Mouse (Mus musculus) Patski (cell line): ENCODE data around the gene Grxcr1. TPM values are rescaled to one million over a fixed set of nuclear protein-coding genes. Genes with fewer than 3 reads are reported as not detected.

Experiments
- ATAC-seq: fragments of 100-300 bp; one replicate; pipeline ENCODE4 v1.8.0; 2021
- CTCF ChIA-PET: fragments of 350-600 bp; sonication (Branson Sonifier 250); formaldehyde crosslinking; loops from one replicate; lab custom pipeline; 2022; ENCODE audit warnings: inconsistent platforms; lab: Charles Lee
- POLR2A ChIA-PET: fragments of 350-600 bp; sonication (Branson Sonifier 250); formaldehyde crosslinking; loops from one replicate; lab custom pipeline; 2022; ENCODE audit warnings: antibody characterized with exemption, inconsistent platforms; lab: Charles Lee
- DNase-seq: peaks from one replicate; pipeline ENCODE4 v3.0.0-alpha.2; 2011; ENCODE audit warnings: low read depth, low spot score
- H3K27me3 ChIP-seq: fragments of 371-371 bp; one replicate; pipeline ENCODE4 v1.5.1; 2021
- CTCF ChIP-seq: fragments of 100-300 bp; IDR thresholded peaks from one replicate; pipeline ENCODE4 v1.5.1; 2021
- in situ Hi-C: fragments of 300-500 bp; cut with MboI; formaldehyde crosslinking; loops from 3 replicates; pipeline ENCODE4 v1.11.1; 2018; ENCODE audit warnings: low pct_unique_long_range_greater_than_20kb, mixed read lengths
- polyA plus RNA-seq: library from polyadenylated mRNA; unstranded; gene quantifications from one replicate; pipeline ENCODE4 v1.2.3, GENCODE M21; 2021

Grxcr1 gene
- polyA plus RNA-seq, 1 experiment from 2014 or later: not detected

GRCm38 (mm10) chr5:68026658-68027422 is 4.8 kb upstream of the Grxcr1 start:
- in situ Hi-C loops: no loop called here
- CTCF ChIA-PET: no interaction called here
- H3K27me3 ChIP-seq: peaks cover 3% of the 10 kb centered on the region
- POLR2A ChIA-PET: no interaction called here
- no peak for TF ChIP-seq CTCF
- ATAC-seq (no peak), DNase-seq (no peak)

- in situ Hi-C loops: no loop called here
- peaks cover 3% of the 10 kb centered on the region for H3K27me3 ChIP-seq
- ATAC-seq (no peak), DNase-seq (no peak)
- ChIA-PET POLR2A (no interaction called here), CTCF (interaction anchor here (1.2 kb wide), 1 partner anchor 10 kb away, joined by 3 read pairs; no protein-coding TSS in a partner anchor)
- no peak for TF ChIP-seq CTCF
Measured at GRCm38 (mm10) chr5:68027474-68027873, 4.2 kb upstream of the Grxcr1 start.

- peaks cover 3% of the 10 kb centered on the region for H3K27me3 ChIP-seq
- ATAC-seq: no peak
- no peak for DNase-seq
- TF ChIP-seq CTCF: no peak
- POLR2A ChIA-PET: interaction anchor here (0.6 kb wide), 1 partner anchor 10 kb away, joined by 3 read pairs; no protein-coding TSS in a partner anchor
- CTCF ChIA-PET: no interaction called here
- in situ Hi-C loops: no loop called here
Measured at GRCm38 (mm10) chr5:68033345-68033744, 1.7 kb downstream of the Grxcr1 start.

- TF ChIP-seq CTCF: no peak
- DNase-seq (no peak), ATAC-seq (no peak)
- no peaks in the 10 kb centered on the region for H3K27me3 ChIP-seq
- in situ Hi-C loops: no loop called here
- ChIA-PET POLR2A (no interaction called here), CTCF (no interaction called here)
Measured at GRCm38 (mm10) chr5:68039077-68039476, 7.4 kb downstream of the Grxcr1 start.

GRCm38 (mm10) chr5:68043339-68043738 is 11.7 kb downstream of the Grxcr1 start:
- POLR2A ChIA-PET: interaction anchor here (0.6 kb wide), 1 partner anchor 10 kb away, joined by 3 read pairs; no protein-coding TSS in a partner anchor
- in situ Hi-C loops: no loop called here
- CTCF ChIA-PET: no interaction called here
- DNase-seq (no peak), ATAC-seq (no peak)
- no peak for TF ChIP-seq CTCF
- H3K27me3 ChIP-seq: no peaks in the 10 kb centered on the region

- POLR2A ChIA-PET: no interaction called here
- in situ Hi-C loops: no loop called here
Measured at GRCm38 (mm10) chr5:68048783-68049182, 17.1 kb downstream of the Grxcr1 start.

GRCm38 (mm10) chr5:68049536-68049935 is 17.9 kb downstream of the Grxcr1 start:
- TF ChIP-seq CTCF: no peak
- in situ Hi-C loops: no loop called here
- no peak for ATAC-seq
- no peak for DNase-seq
- POLR2A ChIA-PET: no interaction called here
- CTCF ChIA-PET: no interaction called here
- no peaks in the 10 kb centered on the region for H3K27me3 ChIP-seq

More at GRCm38 (mm10) chr5:68048783-68049182, 17.1 kb downstream of the Grxcr1 start:
- DNase-seq (no peak), ATAC-seq (no peak)
- H3K27me3 ChIP-seq: no peaks in the 10 kb centered on the region
- CTCF ChIA-PET: no interaction called here
- TF ChIP-seq CTCF: no peak

GRCm38 (mm10) chr5:68051101-68051500 is 19.5 kb downstream of the Grxcr1 start:
- ChIA-PET POLR2A (no interaction called here), CTCF (no interaction called here)
- H3K27me3 ChIP-seq: no peaks in the 10 kb centered on the region
- in situ Hi-C loops: no loop called here
- DNase-seq (no peak), ATAC-seq (no peak)
- TF ChIP-seq CTCF: no peak

GRCm38 (mm10) chr5:68057574-68057973 is 25.9 kb downstream of the Grxcr1 start:
- ATAC-seq (no peak), DNase-seq (no peak)
- TF ChIP-seq CTCF: no peak
- ChIA-PET CTCF (no interaction called here), POLR2A (no interaction called here)
- no peaks in the 10 kb centered on the region for H3K27me3 ChIP-seq
- in situ Hi-C loops: no loop called here

GRCm38 (mm10) chr5:68068694-68069093 is 37.1 kb downstream of the Grxcr1 start:
- no peaks in the 10 kb centered on the region for H3K27me3 ChIP-seq
- no peak for DNase-seq
- no peak for ATAC-seq
- in situ Hi-C loops: no loop called here
- TF ChIP-seq CTCF: no peak
- ChIA-PET POLR2A (no interaction called here), CTCF (no interaction called here)

GRCm38 (mm10) chr5:68070308-68070707 is 38.7 kb downstream of the Grxcr1 start:
- ATAC-seq: no peak
- no peak for TF ChIP-seq CTCF
- POLR2A ChIA-PET: no interaction called here
- H3K27me3 ChIP-seq: no peaks in the 10 kb centered on the region
- CTCF ChIA-PET: no interaction called here
- in situ Hi-C loops: no loop called here
- no peak for DNase-seq
